In genomic region chr6:127034760-127035159, GRCm38 (mm10) we compare ENCODE assay signal across 10 mouse cellular contexts. TPM values are rescaled to one million over a fixed set of nuclear protein-coding genes. Genes with fewer than 3 reads are reported as not detected.
DNase-seq lines count a peak whose midpoint lies in the region; ATAC-seq and TF ChIP-seq lines count a peak whose summit lies in the region.
"Had no signal": no experiment of that assay in that cellular context is flagged by ENCODE, and none has a peak within 500 bp of the region (broad histone marks: within the 10 kb centered on the region; RNA-seq: fewer than 3 reads in every experiment).

No protein-coding gene starts in this region.

- DNase-seq in heart, adult 11 months, result no peak
- peak; percentile 86 for DNase-seq in MEL (ENCODE audit: low read depth, low spot score)
- DNase-seq in spleen, postnatal 10 days (ENCODE audit: low spot score in 2 of 2), result no peak
- no peak for DNase-seq in right cerebral cortex, postnatal 36 days (ENCODE audit: low spot score in 2 of 2)

- H3K9me3 ChIP-seq in heart, embryonic 11.5 days (replicated peaks; ENCODE audit: control insufficient read depth, low read length), result no peaks in the 10 kb centered on the region
- H3K9me3 ChIP-seq in MEL (replicated peaks; ENCODE audit: insufficient read depth, low read length), result no peaks in the 10 kb centered on the region
- no peaks in the 10 kb centered on the region for H3K9me3 ChIP-seq in embryonic facial prominence, embryonic 15.5 days (replicated peaks)
- H3K9me3 ChIP-seq in intestine, embryonic 16.5 days (ENCODE audit: control insufficient read depth, low read length), result no peaks in the 10 kb centered on the region
- H3K9me3 ChIP-seq in midbrain, embryonic 12.5 days, result no peaks in the 10 kb centered on the region

- peak overlapping the region; percentile 20; the same call in 1 of the 2 replicates for H3K4me3 ChIP-seq in heart, embryonic 11.5 days (ENCODE audit: low read depth, low read length)
- peak overlapping the region; percentile 50 to 69 for H3K4me3 ChIP-seq in MEL (ENCODE audit: control insufficient read depth in 1 of 2, insufficient read depth in 1 of 2, low read depth in 2 of 2, low read length in 2 of 2)
- peak overlapping the region; percentile 25 for H3K4me3 ChIP-seq in embryonic facial prominence, embryonic 15.5 days (replicated peaks)
- H3K4me3 ChIP-seq in intestine, embryonic 16.5 days (ENCODE audit: low read length), result peak overlapping the region; percentile 32
- H3K4me3 ChIP-seq in midbrain, embryonic 12.5 days, result no peak overlapping the region

- H3K79me2 ChIP-seq in MEL (ENCODE audit: control insufficient read depth, insufficient read depth, low read length, poor library complexity), result no peaks in the 10 kb centered on the region

- no peaks in the 10 kb centered on the region for H3K36me3 ChIP-seq in heart, embryonic 11.5 days (ENCODE audit: control insufficient read depth, insufficient read depth, low read length)
- no peaks in the 10 kb centered on the region for H3K36me3 ChIP-seq in MEL (ENCODE audit: control insufficient read depth in 1 of 2, insufficient read depth in 2 of 2, low read length in 2 of 2)
- H3K36me3 ChIP-seq in embryonic facial prominence, embryonic 15.5 days, result no peaks in the 10 kb centered on the region
- H3K36me3 ChIP-seq in intestine, embryonic 16.5 days (ENCODE audit: control insufficient read depth, insufficient read depth, low read length), result no peaks in the 10 kb centered on the region
- H3K36me3 ChIP-seq in midbrain, embryonic 12.5 days, result no peaks in the 10 kb centered on the region

- H3K4me1 ChIP-seq in heart, embryonic 11.5 days (ENCODE audit: control insufficient read depth, insufficient read depth, low read length), result no peaks in the 10 kb centered on the region
- peaks cover 0 to 12% of the 10 kb centered on the region in 2 experiments; a peak in 2 of 4 replicates for H3K4me1 ChIP-seq in MEL (ENCODE audit: control insufficient read depth in 1 of 2, insufficient read depth in 2 of 2, low read length in 2 of 2)
- 0 out of 2 replicates have a peak, but pooled peaks cover 6% of the 10 kb centered on the region for H3K4me1 ChIP-seq in embryonic facial prominence, embryonic 15.5 days
- H3K4me1 ChIP-seq in intestine, embryonic 16.5 days (ENCODE audit: control insufficient read depth, insufficient read depth, low read length), result no peaks in the 10 kb centered on the region
- no peaks in the 10 kb centered on the region for H3K4me1 ChIP-seq in midbrain, embryonic 12.5 days

- no peak for ATAC-seq in heart, embryonic 11.5 days (replicated peaks; ENCODE audit: insufficient number of reproducible peaks, low FRiP score, low TSS enrichment)
- no peak for ATAC-seq in embryonic facial prominence, embryonic 15.5 days (ENCODE audit: insufficient number of reproducible peaks, low FRiP score, low TSS enrichment, low read depth)
- ATAC-seq in intestine, embryonic 16.5 days, result peak; percentile 75
- no peak for ATAC-seq in midbrain, embryonic 12.5 days (ENCODE audit: low FRiP score, low read depth)

- no peak for TF ChIP-seq EP300 in MEL (IDR thresholded peaks at IDR 0.05; ENCODE audit: low read depth in 1 of 2, low read length in 2 of 2)

- H3K27ac ChIP-seq in heart, embryonic 11.5 days (ENCODE audit: low read depth, low read length), result no peak overlapping the region
- H3K27ac ChIP-seq in MEL (ENCODE audit: control insufficient read depth, low read depth, low read length), result no peak overlapping the region
- H3K27ac ChIP-seq in embryonic facial prominence, embryonic 15.5 days (replicated peaks), result no peak overlapping the region
- H3K27ac ChIP-seq in intestine, embryonic 16.5 days (ENCODE audit: low read length), result no peak overlapping the region
- no peak overlapping the region for H3K27ac ChIP-seq in midbrain, embryonic 12.5 days (replicated peaks)

- peak; percentile 46 to 56 (median 56) for TF ChIP-seq CTCF in MEL (IDR thresholded peaks at IDR 0.05 in 2 of 3, conservative IDR thresholded peaks at IDR 0.05 in 1 of 3; ENCODE audit: control insufficient read depth in 1 of 3, insufficient read depth in 1 of 3, low read depth in 2 of 3, low read length in 3 of 3, poor library complexity in 1 of 3, severe bottlenecking in 1 of 3)

- TF ChIP-seq POLR2A in MEL (IDR thresholded peaks at IDR 0.05; ENCODE audit: control insufficient read depth in 1 of 2, insufficient read depth in 1 of 2, low read depth in 1 of 2, low read length in 2 of 2, poor library complexity in 1 of 2), result no peak

- H3K4me2 ChIP-seq in heart, embryonic 11.5 days, result peak overlapping the region; percentile 50
- H3K4me2 ChIP-seq in embryonic facial prominence, embryonic 15.5 days (replicated peaks), result peak overlapping the region; percentile 34
- H3K4me2 ChIP-seq in intestine, embryonic 16.5 days (ENCODE audit: low read depth, low read length), result peak overlapping the region; percentile 48
- peak overlapping the region; percentile 37 for H3K4me2 ChIP-seq in midbrain, embryonic 12.5 days (replicated peaks)

- 27% methylated on average over 10 of the region's 10 CpGs for WGBS in heart, embryonic 11.5 days (ENCODE audit: insufficient replicate concordance)
- whole genome bisulfite sequencing in embryonic facial prominence, embryonic 15.5 days, result 32% methylated on average over 10 of the region's 10 CpGs
- 24% methylated on average over 10 of the region's 10 CpGs for WGBS in intestine, embryonic 16.5 days
- WGBS in midbrain, embryonic 12.5 days, result 42% methylated on average over 10 of the region's 10 CpGs

- H3K27me3 ChIP-seq in heart, embryonic 11.5 days (ENCODE audit: control insufficient read depth, insufficient read depth, low read length), result no peaks in the 10 kb centered on the region
- no peaks in the 10 kb centered on the region for H3K27me3 ChIP-seq in MEL (ENCODE audit: control insufficient read depth in 1 of 2, insufficient read depth in 2 of 2, low read length in 2 of 2)
- H3K27me3 ChIP-seq in embryonic facial prominence, embryonic 15.5 days, result no peaks in the 10 kb centered on the region
- no peaks in the 10 kb centered on the region for H3K27me3 ChIP-seq in intestine, embryonic 16.5 days (replicated peaks; ENCODE audit: control insufficient read depth, insufficient read depth, low read length)
- H3K27me3 ChIP-seq in midbrain, embryonic 12.5 days, result no peaks in the 10 kb centered on the region

- peak; percentile 35 for TF ChIP-seq RAD21 in MEL (IDR thresholded peaks at IDR 0.05; ENCODE audit: low read depth, low read length)

- H3K9ac ChIP-seq in heart, embryonic 11.5 days (ENCODE audit: low read depth, low read length), result peak overlapping the region; percentile 50; the same call in 1 of the 2 replicates
- peak overlapping the region; percentile 51 for H3K9ac ChIP-seq in MEL (ENCODE audit: control insufficient read depth, low read depth, low read length, poor library complexity, severe bottlenecking)
- no peak overlapping the region for H3K9ac ChIP-seq in embryonic facial prominence, embryonic 15.5 days
- H3K9ac ChIP-seq in intestine, embryonic 16.5 days (ENCODE audit: low read depth, low read length), result 0 out of 2 replicates have a peak overlapping the region, but pooled peaks have one; percentile 47
- H3K9ac ChIP-seq in midbrain, embryonic 12.5 days (replicated peaks), result no peak overlapping the region

TF ChIP-seq in MEL, 35 proteins besides CTCF, POLR2A, EP300 and RAD21:
- TF ChIP-seq HCFC1 (IDR thresholded peaks at IDR 0.05; ENCODE audit: low read depth, low read length) (no peak), NRF1 (IDR thresholded peaks at IDR 0.05; ENCODE audit: insufficient read depth, low read depth, low read length, poor library complexity, severe bottlenecking) (no peak), SMC3 (IDR thresholded peaks at IDR 0.05; ENCODE audit: low read depth, low read length) (peak; percentile 68), MYC (IDR thresholded peaks at IDR 0.05; ENCODE audit: low read depth, low read length) (peak; percentile 89), TBP (IDR thresholded peaks at IDR 0.05; ENCODE audit: low read depth, low read length) (no peak), MAX (IDR thresholded peaks at IDR 0.05; ENCODE audit: low read length) (peak; percentile 77), ELF1 (IDR thresholded peaks at IDR 0.05; ENCODE audit: low read depth, low read length) (peak; percentile 69), SIN3A (IDR thresholded peaks at IDR 0.05; ENCODE audit: low read length) (peak; percentile 77), UBTF (IDR thresholded peaks at IDR 0.05; ENCODE audit: borderline replicate concordance, insufficient read depth, low read depth, low read length) (no peak), E2F4 (IDR thresholded peaks at IDR 0.05; ENCODE audit: borderline replicate concordance, low read depth, low read length) (no peak), MXI1 (IDR thresholded peaks at IDR 0.05; ENCODE audit: low read depth, low read length) (peak; percentile 93), KAT2A (conservative IDR thresholded peaks at IDR 0.05; ENCODE audit: low read depth, low read length) (no peak), CHD1 (IDR thresholded peaks at IDR 0.05; ENCODE audit: low read depth, low read length) (no peak)

RNA-seq across cellular contexts. Expression of gene Fgf6, which starts 19.4 kb away (rescaled TPM):
- polyA plus RNA-seq in heart, embryonic 11.5 days (2014; fragmentation: Nextera tagmentation; extraction: Ambion mirVana), result 0.09 and 0.18 TPM in 2 replicates
- total RNA-seq in MEL (2012; rRNA removed), result not detected in 2 replicates
- not detected for polyA plus RNA-seq in MEL (2012; ENCODE audit: insufficient read depth in 1 of 2, insufficient read length in 2 of 2, low read depth in 1 of 2, low replicate concordance in 2 of 2, missing spikeins in 1 of 2)
- polyA plus RNA-seq in embryonic facial prominence, embryonic 15.5 days (2015; fragmentation: Nextera tagmentation; extraction: Ambion mirVana), result 1.7 and 2.8 TPM in 2 replicates
- polyA plus RNA-seq in intestine, embryonic 16.5 days (2015; fragmentation: Nextera tagmentation; extraction: Ambion mirVana), result not detected in 2 replicates
- polyA plus RNA-seq in midbrain, embryonic 12.5 days (2016; fragmentation: Nextera tagmentation; extraction: Ambion mirVana), result not detected in 2 replicates
- total RNA-seq: adrenal gland, postnatal 36 days had no signal

RNA-seq across cellular contexts. Expression of gene Fgf23, which starts 37.9 kb away (rescaled TPM):
- 0.24 TPM in 1 of 2 replicates, not detected in the other for polyA plus RNA-seq in heart, embryonic 11.5 days (2014; fragmentation: Nextera tagmentation; extraction: Ambion mirVana)
- total RNA-seq in MEL (2012; rRNA removed), result not detected in 2 replicates
- not detected for polyA plus RNA-seq in MEL (2012; ENCODE audit: insufficient read depth in 1 of 2, insufficient read length in 2 of 2, low read depth in 1 of 2, low replicate concordance in 2 of 2, missing spikeins in 1 of 2)
- polyA plus RNA-seq in embryonic facial prominence, embryonic 15.5 days (2015; fragmentation: Nextera tagmentation; extraction: Ambion mirVana), result 0.20 and 0.35 TPM in 2 replicates
- polyA plus RNA-seq in intestine, embryonic 16.5 days (2015; fragmentation: Nextera tagmentation; extraction: Ambion mirVana), result not detected in 2 replicates
- polyA plus RNA-seq in midbrain, embryonic 12.5 days (2016; fragmentation: Nextera tagmentation; extraction: Ambion mirVana), result not detected in 2 replicates
- total RNA-seq: adrenal gland, postnatal 36 days had no signal
- polyA plus RNA-seq: testis, adult 2 months had no signal

Comparison
In these comparisons a context has a peak if more than half of its experiments do, and no peak if none do; other contexts are left out.
1. H3K9ac ChIP-seq: peak in heart, embryonic 11.5 days (single experiment), MEL (single experiment) and intestine, embryonic 16.5 days (single experiment); none in embryonic facial prominence, embryonic 15.5 days (single experiment) and midbrain, embryonic 12.5 days (single experiment).
2. Peak in every context shown above with its lines, with median percentiles within 50 percentile points of each other: H3K4me2 ChIP-seq.